Mouse (Mus musculus): ENCODE measurements at regions not wholly inside any gene's neighbourhood (a gene's known extent, or its start where the extent isn't known, plus 50 kb on each side); places are given as distances from the start of the nearest gene placed in this dataset.
"Not testable (repeated sequence)": the region's sequence is repeated elsewhere in the genome, so short reads cannot be mapped to it uniquely, and the experiment has no call there.

DNA sequence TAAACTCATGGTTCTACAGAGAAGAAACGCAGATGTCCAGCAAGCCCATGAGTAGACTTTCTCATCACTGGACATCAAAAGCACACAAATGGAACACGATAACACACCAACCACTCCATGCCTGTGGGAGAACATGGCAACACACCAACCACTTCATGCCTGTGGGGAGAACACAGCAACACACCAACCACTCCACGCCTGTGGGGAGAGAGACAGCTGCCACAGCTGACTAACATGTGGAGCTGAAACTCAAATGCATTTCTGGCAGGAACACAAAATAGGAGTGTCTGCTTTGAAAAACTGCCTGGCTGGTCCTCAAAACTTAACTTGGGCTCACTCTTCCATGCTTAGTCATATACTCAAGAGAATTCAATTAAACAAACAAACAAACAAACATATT is 88.4 kb upstream of the Prkcq start:
- no peak overlapping the region for H3K4me3 ChIP-seq (replicated peaks)
- no peak overlapping the region for H3K4me2 ChIP-seq (replicated peaks)
- no peak for ATAC-seq
- H3K4me1 ChIP-seq (replicated peaks): no peaks in the 10 kb centered on the region
- no peaks in the 10 kb centered on the region for H3K27me3 ChIP-seq
- H3K27ac ChIP-seq: no peak overlapping the region
- WGBS: 91% methylated on average over 3 of the region's 3 CpGs
- H3K9ac ChIP-seq (replicated peaks): no peak overlapping the region
- no peaks in the 10 kb centered on the region for H3K9me3 ChIP-seq
- H3K36me3 ChIP-seq: no peaks in the 10 kb centered on the region

DNA sequence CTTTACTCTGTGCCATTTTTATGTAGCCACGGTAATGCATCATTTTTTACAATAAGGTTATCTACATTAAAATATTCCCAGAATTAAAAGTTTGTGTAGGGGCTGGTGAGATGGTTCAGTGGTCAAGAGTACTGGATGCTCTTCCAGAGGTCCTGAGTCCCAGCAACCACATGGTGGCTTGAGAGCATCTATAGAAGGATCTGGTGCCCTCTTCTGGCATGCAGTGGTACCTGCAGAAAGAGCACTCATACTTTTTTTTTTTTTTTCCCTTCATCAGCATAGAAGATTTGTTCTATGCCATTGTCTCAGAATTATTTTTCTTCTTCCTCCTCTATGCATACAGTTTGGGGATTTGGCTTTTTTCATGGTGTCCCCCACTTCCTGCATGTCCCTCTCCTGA is 84.9 kb upstream of the Prkcq start:
- H3K27me3 ChIP-seq: no peaks in the 10 kb centered on the region
- H3K9ac ChIP-seq (replicated peaks): no peak overlapping the region
- WGBS: 42% methylated on average over 1 of the region's 1 CpGs
- H3K4me3 ChIP-seq (replicated peaks): no peak overlapping the region
- no peaks in the 10 kb centered on the region for H3K9me3 ChIP-seq
- H3K27ac ChIP-seq: no peak overlapping the region
- H3K4me2 ChIP-seq (replicated peaks): no peak overlapping the region
- H3K4me1 ChIP-seq (replicated peaks): no peaks in the 10 kb centered on the region
- ATAC-seq: no peak
- H3K36me3 ChIP-seq: no peaks in the 10 kb centered on the region

DNA sequence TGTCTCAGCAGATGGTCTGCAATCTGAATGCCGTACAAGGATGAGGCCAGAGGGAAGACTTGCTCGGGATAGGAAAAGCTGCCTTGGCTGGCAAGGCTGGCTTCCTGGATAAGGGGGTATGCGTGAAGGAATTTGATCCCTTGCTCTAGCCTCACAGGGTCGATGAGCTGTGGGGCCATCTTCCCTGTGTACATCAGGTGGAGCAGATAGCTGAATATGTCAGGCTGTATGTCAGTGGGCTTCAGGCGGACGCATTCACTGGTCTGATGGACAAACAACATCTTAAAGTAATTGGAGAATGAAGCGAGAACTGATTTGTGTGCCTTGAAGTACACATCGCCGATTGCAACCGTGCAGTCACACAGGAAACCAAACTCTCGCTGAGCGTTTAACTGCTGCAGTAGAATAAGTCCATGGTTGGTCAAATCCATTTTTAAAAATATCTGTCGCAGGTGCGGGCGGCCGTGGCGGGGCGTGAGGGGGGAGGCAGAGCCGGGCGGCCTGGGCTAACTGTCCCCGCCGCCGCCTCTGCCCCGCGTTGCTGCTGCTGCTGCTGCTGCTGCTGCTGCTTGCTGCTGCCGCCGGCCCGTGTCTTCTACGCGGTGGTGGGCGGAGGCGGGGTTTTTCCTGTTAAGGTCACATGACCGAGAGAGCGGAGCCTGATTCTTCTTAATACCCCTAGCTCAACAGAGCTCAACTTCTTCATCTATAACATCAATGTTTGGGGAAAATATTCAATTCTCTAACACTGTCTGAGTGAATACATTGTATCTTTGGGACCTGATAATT is 71.9 kb upstream of the Prkcq start:
- Histone ChIP-seq H3K4me3 (replicated peaks) (peak overlapping the region; percentile 33), H3K4me2 (replicated peaks) (peak overlapping the region; percentile 50), H3K9ac (replicated peaks) (0 out of 2 replicates have a peak overlapping the region, but pooled peaks have one; percentile 39)
- H3K27me3 ChIP-seq; H3K27ac ChIP-seq; H3K9me3 ChIP-seq; H3K4me1 ChIP-seq (replicated peaks); H3K36me3 ChIP-seq: not testable (repeated sequence)
- 47% methylated on average over 33 of the region's 34 CpGs for WGBS
- ATAC-seq: peak; percentile 93

DNA sequence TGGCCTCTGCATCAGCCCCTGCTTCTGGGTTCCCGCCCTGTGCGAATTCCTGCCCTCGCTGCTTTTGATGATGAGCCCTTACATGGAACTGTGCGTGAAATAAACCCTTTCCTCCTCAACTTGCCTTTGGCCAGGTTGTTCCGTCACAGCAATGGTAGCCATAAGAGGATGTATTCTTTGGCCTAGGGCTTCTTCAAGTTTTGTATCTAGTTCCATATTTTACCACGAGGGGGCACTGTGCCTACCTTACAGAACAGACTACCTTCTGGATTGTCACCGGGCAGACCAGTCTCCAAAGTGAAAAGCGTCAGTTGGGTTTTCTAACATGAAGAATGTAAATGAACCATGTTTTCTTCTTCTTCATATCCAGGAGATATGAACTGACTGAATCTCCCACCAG is 58.7 kb upstream of the Prkcq start:
- H3K27ac ChIP-seq: no peak overlapping the region
- WGBS: 47% methylated on average over 8 of the region's 8 CpGs
- no peaks in the 10 kb centered on the region for H3K36me3 ChIP-seq
- no peaks in the 10 kb centered on the region for H3K27me3 ChIP-seq
- no peaks in the 10 kb centered on the region for H3K9me3 ChIP-seq
- no peak overlapping the region for H3K4me2 ChIP-seq (replicated peaks)
- H3K4me1 ChIP-seq (replicated peaks): no peaks in the 10 kb centered on the region
- H3K4me3 ChIP-seq (replicated peaks): no peak overlapping the region
- no peak overlapping the region for H3K9ac ChIP-seq (replicated peaks)
- 0 out of 2 replicates have a peak, but pooled peaks have one; percentile 27 for ATAC-seq

DNA sequence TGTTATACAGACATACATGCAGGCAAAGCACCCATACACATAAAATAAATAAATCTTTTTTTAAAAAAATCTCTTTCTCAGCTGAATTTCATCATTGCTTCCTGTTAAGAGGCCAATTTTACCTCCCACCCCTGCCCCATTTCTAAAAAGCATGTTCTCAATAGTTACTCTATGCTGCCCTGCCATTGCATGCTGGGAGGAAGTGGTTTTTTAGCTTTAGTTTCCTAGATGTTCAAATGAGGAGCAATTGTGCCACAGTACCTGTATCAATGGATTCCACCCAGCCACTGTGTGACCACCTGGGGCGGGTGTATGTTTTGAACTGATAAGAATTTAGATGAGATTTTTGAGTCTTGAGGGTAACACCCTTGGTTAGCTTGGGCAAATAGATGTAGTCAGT is 53.3 kb upstream of the Prkcq start:
- Histone ChIP-seq H3K27ac (no peak overlapping the region), H3K36me3 (no peaks in the 10 kb centered on the region), H3K27me3 (no peaks in the 10 kb centered on the region), H3K9ac (replicated peaks) (no peak overlapping the region), H3K9me3 (no peaks in the 10 kb centered on the region), H3K4me1 (replicated peaks) (no peaks in the 10 kb centered on the region), H3K4me2 (replicated peaks) (no peak overlapping the region), H3K4me3 (replicated peaks) (no peak overlapping the region)
- WGBS: 94% methylated on average over 1 of the region's 1 CpGs
- ATAC-seq: no peak

DNA sequence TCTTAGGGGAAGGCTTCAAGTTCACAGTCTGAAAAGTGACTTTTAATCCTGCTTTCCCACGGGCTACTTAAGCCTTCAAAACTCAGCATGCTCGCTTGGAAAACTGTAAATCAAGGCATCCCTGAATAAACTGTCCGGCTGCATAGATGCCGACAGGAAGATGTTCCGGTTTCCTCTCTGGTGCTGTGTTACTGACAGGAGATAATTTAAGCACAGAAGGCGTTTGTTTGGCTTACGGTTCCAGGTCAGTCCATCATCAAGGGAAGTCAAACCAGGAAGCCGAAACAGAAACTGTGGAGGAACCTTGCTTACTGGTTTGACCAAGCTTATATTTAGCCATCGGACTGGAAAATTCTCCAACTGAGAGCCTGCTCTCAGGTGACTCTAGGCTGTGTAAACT is 52.6 kb upstream of the Prkcq start:
- no peak for ATAC-seq
- WGBS: 83% methylated on average over 9 of the region's 9 CpGs
- H3K4me3 ChIP-seq (replicated peaks): no peak overlapping the region
- no peaks in the 10 kb centered on the region for H3K27me3 ChIP-seq
- no peaks in the 10 kb centered on the region for H3K36me3 ChIP-seq
- no peak overlapping the region for H3K27ac ChIP-seq
- no peak overlapping the region for H3K4me2 ChIP-seq (replicated peaks)
- H3K4me1 ChIP-seq (replicated peaks): no peaks in the 10 kb centered on the region
- H3K9me3 ChIP-seq: no peaks in the 10 kb centered on the region
- no peak overlapping the region for H3K9ac ChIP-seq (replicated peaks)

Measured in midbrain, embryonic 13.5 days (tissue).